Mouse (Mus musculus) lung, postnatal 0 days (tissue): ENCODE measurements at regions not wholly inside any gene's neighbourhood (a gene's known extent, or its start where the extent isn't known, plus 50 kb on each side); places are given as distances from the start of the nearest gene placed in this dataset.

ENCODE experiments used
- CTCF ChIP-seq: IDR thresholded peaks from 2 replicates; pipeline ENCODE4 v1.5.1; 2016; ENCODE audit warnings: antibody characterized with exemption, mild to moderate bottlenecking
- EP300 ChIP-seq: IDR thresholded peaks from 2 replicates; pipeline ENCODE4 v1.6.1; 2016; ENCODE audit warnings: antibody characterized with exemption, mild to moderate bottlenecking, control low read depth

- TF ChIP-seq CTCF, result no peak
- no peak for TF ChIP-seq EP300
These were observed 146.6 kb downstream of the Ptpn20 start for GRCm38 (mm10) chr14:33735653-33736052.
